Mouse (Mus musculus) lung, postnatal 10 days (tissue): ENCODE results near the gene Sec23b.
"Not testable (repeated sequence)": the region's sequence is repeated elsewhere in the genome, so short reads cannot be mapped to it uniquely, and the experiment has no call there.

Experiments
- DNase-seq: peaks from one replicate; pipeline ENCODE4 v3.0.0; 2021

The Sec23b gene

DNA sequence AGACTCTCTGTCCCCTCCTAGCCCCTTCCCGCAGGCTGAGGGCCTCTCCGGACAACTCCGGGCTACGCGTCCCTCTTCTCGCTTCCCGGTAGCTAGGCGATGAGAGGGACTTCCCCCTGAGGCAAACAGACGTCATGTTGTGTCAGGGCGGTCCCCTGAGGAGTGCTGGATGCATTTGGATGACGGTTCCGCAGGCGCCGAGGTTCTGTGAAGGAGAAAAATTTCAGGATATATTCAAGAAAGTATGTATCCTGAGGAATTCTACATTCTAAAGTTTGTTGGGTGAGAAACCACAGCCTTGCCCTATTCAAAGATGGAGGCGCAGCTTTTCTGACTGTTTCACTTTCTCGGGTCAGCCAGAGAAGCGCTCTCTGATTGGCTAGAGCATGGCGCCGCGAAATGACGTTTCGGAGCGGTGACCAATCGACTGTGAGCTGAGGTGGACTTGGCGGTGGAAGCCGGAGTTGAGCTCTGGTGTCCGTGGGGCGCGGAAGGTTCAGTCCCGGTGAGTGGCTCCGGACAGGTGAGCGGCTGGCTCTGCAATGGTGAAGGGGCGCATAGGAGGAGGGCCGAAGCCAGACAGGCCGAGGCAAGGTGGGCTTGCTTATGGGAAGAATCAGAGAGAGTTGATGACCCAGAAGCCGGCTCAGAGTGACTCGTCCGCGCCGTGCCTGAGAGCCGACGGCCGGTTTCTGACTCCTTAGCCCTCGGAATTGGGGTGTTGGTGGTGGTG lies at the start of gene Sec23b:
Gene Sec23b (plus strand): TSS at position 410 of the 733 bp plus-strand sequence.
- DNase-seq: peak; percentile 98

DNA sequence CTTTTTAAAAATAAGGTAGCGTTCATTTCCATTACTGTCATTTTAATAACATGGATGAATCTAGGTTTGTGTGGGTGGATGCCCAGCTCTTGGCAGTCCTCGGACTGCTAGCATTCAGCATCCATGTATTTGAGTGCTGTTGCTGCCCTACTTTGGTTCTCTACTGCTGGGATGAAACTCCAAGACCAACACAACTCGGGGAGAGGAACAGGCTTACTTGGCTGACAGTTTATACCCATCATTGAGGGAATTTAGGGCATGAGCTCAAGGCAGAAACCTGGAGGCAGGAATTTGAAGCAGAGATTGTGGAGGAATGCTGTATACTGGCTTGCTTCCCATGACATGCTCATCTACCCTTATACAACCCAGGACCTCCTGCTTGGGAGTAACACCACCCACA lies 41.4 kb upstream of the Sec23b start:
- DNase-seq: no peak

DNA sequence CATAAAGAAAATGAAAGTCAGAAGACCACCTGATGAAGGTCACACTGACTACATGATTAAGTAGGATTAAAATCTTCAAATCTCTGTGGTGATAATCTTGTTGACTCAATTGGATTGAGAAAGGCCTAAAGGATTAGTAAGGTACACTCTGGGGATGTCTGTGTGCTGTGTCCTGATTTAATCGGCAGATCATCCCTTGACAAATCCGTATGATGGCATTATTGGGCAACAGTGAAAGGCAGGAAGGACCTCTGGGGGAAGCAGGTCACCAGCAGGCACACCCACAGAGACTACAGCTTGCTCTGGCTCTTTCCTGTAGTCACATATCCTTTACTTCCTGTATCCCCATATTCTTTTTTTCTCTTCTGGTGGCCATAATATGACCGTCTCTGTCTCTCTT lies 36.3 kb upstream of the Sec23b start:
- DNase-seq: no peak

DNA sequence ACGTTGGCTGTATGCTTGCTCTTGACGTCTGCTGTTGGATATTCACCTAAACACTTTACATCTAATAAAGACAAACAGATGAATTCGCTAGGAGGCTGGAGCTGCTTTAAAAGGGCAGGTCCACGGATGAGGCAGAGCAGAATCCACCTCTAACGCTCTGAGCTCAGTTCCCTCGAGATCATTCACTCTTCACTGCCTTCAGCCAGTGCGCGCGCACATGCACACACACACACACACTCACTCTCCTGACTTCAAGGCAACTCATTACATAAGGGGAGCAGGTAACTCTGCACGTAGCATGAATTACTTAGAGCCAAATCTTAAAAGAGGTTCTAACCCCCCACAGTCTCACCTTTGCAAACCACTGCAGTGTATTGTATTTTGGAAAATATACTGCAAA lies 30.2 kb upstream of the Sec23b start:
- DNase-seq: no peak

DNA sequence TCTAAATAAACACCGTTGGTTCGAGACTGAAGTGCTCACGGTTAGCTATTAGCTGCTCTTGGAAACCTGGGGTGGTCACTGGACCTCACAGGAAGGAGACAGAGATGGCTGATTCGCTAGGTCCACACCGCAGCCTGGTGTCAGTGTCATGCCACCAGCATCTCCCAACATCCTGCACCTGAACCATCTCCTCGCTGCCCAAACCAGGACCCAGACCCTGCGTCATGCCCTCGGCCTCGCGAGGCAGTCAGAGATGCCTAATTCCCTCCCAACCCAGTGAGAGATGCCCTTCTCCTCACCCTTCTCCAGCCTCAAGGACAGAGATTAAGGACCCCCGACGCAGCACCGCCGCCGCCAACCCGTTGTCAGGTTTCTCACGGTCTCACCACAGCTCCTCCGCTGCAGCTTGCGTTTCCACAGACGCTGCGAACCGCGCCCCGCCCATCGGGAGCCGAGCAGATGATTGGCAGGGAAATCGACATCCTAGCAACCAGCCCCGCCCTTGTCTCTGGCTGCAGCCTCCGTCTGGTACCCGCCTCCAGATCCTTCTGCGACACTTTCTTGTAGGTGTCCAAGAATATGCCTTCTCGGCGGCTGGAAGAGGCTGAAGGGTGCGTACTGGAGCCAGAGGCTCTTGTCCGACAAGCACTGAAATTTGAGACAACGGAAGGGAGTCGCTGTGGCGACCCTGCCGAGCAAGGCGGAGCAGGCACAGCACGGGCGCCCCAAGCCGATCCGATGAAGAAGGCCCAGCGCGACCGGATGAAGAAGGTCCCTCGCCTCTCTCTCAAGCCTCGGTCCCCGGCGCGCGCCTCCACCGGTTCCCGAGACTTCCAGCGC lies 28.8 kb upstream of the Sec23b start, which contains the start of the genes Dzank1 and Polr3f:
Gene Dzank1 (minus strand): TSS at position 434 of the 840 bp plus-strand sequence.
Gene Polr3f (plus strand): TSS at position 738 of the 840 bp plus-strand sequence.
- DNase-seq: peak; percentile 98

DNA sequence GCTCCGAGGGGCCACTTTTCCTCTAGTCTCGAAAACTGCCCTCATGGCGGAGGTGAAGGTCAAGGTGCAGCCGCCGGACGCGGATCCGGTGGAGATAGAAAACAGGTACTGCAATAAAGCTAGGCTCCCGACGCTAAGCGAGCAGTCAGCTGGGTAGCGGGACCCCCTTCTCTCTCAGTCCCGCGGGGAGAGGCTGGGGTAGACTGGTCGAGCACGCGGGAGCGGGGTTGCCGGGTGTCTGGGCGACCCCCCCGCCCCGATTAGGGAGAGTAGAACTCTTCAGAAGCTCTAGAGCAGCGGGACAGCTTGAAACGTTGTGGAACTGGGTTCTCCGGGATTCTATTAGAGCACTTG lies 28.2 kb upstream of the Sec23b start:
- DNase-seq: no peak

DNA sequence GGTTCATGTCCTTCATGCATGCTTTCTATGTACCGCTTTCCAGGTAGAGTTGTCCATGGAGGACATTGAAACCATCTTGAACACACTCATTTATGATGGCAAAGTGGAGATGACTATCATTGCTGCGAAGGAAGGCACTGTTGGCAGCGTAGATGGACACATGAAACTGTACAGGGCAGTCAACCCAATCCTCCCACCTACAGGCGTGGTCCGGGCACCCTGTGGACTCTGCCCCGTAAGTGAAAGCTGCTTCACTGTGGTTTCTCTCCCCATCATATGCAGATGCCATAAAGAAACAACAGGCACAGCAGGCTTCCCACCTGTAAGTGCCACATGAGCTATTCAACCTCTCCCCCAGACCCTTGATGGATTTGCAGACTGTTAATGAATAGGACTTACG lies 18.9 kb upstream of the Sec23b start:
- no peak for DNase-seq

DNA sequence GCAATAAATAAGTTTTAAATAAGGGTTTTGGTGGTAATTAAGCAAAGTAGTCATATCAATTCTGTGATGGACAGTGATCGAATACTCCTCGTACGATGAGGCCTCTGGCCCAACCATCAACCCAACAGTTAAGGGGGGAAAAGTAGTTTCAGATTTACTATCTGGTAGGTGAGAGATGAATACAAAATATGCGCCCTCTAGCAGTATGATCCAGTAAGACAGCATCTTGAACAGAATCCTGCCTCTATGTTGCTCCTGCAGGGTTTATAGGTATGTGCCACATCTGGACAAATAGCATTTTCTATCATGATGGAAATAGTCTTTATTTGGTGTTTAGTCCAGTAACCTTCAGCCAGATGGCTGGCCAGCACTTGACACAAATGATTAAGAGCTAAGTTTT lies 14.8 kb upstream of the Sec23b start:
- no peak for DNase-seq

DNA sequence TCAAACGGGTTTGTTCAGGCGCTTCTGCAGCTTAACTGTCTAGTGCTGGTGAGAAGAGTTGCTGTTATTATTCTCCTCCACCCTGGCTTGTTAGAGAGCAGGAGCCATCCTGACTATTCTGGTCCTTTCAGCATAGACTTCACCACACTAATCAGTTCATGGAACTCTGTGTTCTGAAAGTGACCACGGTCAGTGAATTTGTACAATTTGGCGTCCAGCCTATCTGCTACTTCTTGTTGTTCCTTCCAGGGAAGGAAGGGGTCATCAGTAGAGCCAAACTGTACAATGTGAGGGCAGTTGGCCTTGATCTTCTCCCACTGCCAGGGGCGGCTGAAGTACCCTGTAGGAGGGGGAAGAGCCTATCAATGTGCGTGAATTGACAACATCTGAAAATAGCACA lies 12.4 kb upstream of the Sec23b start:
- no peak for DNase-seq

DNA sequence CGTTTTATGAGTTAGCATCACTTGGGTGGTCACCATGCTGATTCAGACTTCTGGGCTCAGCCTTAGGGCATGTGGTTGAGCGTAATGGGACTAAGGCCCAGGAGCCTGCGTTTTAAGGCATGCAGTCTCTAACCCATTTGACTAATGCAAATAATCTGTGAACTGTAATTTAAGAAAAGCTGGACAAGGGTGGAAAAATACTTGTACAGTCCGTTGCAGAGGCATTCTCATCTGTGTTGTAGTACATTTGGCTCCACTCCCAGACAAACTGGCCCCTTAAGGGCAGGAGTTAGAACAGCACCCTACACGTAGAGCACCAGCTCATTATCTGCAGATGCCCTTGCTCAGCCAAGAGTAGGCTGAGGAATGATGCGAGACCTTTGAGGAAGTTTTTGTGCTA lies 11.4 kb upstream of the Sec23b start:
- peak; percentile 4 for DNase-seq

DNA sequence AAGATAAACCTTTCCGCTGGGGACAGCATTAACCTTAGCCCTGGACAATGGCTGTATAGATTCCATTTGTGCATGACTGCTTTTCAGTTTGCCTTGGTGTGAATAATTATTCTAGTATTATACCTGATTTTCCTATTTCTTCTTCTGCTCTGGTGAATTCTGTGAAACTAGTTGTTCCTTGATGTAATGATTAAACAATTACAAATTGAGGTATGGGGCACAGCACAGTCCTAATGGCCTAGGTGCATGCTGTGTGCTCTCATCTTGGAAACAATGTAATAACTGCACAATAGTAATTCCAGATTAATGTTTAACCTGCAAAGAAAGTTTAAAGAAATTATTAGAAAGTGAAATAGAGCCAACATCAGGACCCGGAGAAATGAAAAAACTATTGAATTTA lies 11.0 kb upstream of the Sec23b start:
- DNase-seq: no peak

DNA sequence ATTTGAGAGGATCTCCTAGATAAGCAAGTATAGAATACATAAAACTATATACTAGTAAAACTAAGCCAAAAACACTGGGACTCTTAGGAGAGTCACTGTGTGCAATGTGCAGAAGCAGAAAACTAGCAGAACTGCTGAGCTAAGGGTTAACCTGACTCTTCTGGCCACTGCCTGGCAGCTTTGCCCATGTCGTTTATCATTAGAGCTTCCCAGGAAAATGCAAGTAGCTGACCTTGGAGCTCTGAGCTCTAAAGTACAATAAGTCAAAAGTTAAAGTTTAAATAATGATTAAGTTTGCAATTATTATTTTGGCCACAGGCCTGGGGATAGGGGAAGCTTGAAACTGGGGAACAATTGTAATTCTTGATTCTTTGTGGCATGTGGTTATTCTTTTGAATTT lies 10.5 kb upstream of the Sec23b start:
- no peak for DNase-seq

DNA sequence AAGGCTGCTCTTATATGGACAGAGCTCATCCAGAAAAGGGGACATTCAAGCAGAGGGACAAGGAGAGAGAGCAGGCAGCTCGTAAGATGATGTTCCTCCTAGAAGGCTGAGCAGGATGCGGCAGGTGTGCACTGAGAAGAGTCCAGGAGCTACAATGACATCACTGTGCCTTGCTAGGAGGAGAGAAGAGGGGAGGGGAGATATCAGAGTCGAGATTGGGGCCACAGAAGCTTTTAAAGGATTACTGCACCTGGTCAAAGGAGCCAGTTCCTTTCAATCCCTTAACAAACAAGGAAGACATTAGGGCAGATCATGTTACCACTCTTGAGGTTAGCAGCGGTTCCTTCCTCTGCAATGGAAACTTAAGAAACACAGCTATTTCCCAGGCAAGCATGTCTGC lies 8.5 kb upstream of the Sec23b start:
- no peak for DNase-seq

DNA sequence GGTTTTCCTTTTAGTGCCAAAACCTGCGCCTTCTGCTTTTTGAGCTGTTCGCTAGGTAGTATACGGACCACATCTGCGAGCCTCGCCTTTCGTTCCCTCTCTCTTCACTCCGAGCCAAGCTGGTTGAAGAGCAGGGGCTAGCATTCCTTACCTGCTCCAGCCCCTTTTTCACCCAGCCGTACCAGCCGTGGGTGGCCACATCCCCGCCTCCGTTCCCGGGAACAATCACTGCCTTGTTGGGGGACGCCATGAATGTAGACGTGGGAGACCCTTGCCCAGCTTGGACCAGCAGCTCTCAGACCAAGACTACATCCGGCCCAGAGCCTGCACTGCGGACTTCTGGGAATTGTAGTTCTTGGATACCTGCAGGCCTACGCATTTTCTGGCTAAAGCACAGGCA lies 5.5 kb upstream of the Sec23b start, which contains the start of gene Rbbp9:
Gene Rbbp9 (minus strand): TSS at position 341 of the 400 bp plus-strand sequence.
- DNase-seq: peak; percentile 61

DNA sequence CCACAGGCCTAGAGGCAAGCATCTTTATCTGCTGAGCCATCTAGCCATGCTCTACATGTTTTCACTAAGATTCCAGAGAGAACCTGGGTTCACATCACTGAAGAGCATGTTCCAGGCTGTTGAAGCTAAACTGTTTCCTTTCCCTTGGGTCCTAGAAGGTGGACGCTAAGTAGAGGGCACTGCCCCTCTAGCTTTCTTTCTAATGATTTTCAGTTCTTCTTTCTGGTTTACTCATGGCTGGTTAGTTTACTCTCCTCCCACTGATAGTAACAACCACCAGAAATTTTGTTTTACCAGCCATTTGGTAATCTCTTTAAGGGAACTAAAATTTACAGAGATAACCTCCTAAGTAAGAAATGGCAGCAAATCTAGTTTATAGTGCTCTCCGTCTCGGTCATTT lies 2.1 kb upstream of the Sec23b start:
- no peak for DNase-seq

DNA sequence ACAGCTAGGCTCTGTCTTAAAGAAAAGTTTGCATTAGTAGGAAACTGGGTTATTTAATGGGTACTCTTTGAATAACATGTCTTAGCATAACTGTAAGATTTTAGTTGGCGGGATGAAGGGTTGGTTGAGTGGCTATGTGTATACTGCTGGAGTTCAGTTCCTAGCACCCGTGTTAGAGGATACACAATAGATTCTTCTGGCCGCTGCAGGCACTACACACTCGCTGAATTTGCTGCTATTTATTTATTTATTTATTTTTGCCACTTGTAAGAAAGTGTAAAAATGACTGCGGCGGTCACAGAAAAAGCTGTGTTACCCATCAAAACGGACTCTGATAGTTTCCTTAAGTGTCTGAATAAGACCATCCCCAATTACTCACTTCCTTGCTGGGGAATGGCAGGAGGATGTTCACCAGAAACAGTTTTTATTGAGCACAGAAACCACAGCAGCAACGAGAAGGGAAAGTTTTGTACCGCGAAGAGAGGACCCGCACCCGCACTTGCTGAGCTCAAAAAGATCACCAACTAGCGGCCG lies 676 bp upstream of the Sec23b start:
- no peak for DNase-seq

DNA sequence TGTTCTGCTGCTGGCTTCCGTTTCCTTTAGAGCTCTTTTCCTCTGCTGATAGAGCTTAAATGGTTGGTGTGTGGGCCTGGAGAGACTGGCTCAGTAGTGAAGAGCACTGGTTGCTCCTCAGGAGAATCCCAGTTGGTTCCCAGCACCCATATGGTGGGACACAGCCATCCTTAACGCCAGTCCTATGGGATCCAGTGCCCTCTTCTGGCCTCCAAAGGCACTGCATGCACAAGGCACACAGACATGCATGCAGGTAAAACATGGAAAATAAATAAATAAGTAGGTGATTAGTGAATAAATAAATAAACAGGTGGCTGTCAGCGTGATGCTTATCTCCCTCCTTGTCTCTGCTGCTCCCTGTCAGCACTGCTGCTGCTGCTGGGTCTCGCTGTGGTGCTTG lies 32.7 kb downstream of the Sec23b start:
- DNase-seq: no peak

DNA sequence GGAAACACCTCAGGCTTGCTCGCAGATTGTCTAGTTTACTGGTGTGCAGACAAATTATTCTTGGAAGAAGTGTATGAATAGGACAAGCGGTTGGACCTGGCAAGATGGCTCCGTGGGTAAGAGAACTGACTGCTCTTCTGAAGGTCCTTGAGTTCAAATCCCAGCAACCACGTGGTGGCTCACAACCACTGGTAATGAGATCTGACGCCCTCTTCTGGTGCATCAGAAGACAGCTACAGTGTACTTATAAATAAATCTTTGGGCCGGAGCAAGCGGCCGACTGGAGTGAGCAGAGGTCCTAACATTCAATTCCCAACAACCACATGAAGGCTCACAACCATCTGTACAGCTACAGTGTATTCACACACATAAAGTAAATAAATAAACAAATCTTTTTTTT lies 37.0 kb downstream of the Sec23b start:
- DNase-seq: not testable (repeated sequence)

DNA sequence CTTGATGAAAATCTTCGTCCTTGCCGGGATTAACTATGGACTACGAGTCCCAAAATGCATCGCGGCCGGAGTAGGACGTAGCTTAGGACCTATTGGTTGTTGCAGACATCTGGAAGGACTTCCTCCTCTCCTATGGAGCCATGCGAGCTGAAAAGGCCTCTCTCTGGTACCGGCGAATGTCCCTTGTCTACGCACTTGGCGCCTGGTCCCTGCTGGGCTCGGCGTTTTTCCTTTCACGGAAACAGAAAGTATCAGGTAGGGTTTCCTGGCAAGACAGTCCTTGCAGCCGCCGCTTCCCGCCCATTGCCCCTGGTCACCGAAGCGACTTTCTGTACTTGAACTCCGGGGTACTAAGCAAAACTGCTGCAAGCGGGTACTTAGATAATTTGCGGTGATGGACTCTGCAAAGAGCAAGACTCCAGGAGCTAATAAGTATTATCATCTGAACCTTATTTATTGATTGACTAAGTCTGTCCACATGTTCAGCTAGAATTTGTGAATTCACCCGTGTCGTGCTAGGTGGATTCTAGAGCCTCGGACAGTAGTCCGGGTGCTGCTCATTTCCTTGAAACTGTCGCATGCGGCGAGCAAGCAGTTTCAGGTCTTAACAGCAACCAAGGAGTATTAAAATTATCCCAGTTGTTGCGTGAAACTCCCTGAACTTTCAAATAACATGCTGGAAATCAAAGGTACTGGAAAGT lies 38.1 kb downstream of the Sec23b start, which contains the start of gene Smim26:
Gene Smim26 (plus strand): TSS at position 104 of the 701 bp plus-strand sequence.
- peak; percentile 83 for DNase-seq

DNA sequence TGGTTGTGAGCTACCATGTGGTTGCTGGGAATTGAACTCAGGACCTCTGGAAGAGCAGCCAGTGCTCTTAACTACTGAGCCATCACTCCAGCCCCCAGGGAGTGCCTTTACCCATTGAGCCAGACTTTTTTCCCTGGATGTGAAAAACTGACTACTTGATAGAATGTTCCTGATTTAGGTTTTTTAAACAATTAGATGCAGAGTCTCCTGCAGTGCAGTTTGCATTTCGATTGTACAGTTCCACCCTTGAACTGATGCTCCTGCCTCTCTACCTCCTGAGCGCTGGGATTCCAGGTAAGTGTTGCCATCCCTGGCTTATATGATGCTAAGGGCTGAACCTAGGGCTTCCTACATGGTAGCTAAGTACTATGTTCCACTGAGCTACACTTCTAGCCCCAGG lies 42.0 kb downstream of the Sec23b start:
- no peak for DNase-seq

DNA sequence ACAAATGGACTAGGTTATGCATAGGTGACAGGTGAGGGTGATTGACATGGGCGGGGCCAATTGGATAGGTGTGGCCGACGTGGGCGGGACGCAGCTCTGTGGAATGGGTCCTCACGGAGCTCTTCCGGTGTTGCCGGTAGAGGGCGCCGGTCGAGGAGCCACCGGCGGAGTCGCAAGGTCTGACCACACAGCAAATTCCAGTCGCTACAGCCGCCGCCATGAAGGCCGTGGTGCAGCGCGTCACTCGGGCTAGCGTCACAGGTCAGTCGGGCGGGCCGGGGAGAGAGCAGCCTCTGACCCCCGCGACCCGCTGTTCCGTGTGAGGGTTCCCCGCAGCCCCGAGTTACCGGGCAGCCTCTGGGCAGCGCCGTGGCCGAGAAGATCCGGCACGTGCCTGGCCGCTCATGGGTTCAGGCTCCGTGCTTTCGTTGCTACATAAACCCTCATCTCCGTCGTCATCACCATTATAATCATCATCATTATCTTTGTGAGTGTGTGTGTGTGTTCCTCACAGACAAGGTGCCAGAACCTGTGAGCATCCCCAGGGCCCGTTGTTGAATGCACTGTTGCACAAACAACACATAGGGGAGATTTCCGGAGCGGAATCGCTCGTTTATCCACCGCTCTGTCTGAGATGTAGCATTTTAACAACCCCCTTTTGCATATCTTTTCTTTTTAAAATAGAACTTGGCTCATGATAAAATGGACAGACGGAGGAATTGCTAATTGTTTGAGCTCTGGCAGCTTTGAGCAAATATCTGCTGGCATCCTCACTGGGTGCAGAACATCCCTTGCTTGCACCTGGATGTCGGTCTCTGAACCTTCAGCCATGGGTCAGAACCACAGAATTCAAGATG lies 44.0 kb downstream of the Sec23b start, which contains the start of gene Dtd1:
Gene Dtd1 (plus strand): TSS at position 67 of the 857 bp plus-strand sequence.
- DNase-seq: peak; percentile 91

DNA sequence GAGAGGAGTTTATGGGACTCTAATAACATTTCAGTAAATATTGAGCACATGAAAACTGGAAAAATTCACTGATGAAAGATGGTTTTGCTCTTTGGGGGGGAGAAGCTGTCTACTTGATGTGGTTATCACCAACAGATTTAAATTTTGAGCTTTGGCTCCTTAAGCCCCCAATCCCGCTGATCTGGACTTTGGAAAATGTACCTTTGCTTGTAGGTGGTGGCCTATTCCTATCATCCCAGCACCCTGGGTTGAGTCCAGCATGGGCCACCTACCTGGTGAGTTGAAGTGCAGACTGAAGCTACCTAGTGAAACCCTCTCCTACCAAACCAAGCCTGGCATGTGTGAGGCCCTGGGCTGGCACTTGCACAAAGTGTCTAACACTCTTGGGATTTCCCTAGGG lies 45.5 kb downstream of the Sec23b start:
- DNase-seq: no peak
